Comparison of ENCODE assay signal across 8 mouse cellular contexts in genomic region chr11:70234037-70234436, GRCm38 (mm10). TPM values are rescaled to one million over a fixed set of nuclear protein-coding genes. Genes with fewer than 3 reads are reported as not detected.
A peak's percentile ranks its signal among the peaks of the same experiment; 100 is the strongest.
DNase-seq lines count a peak whose midpoint lies in the region; ATAC-seq lines count a peak whose summit lies in the region.

No protein-coding gene starts in this region.

- 60% methylated on average over 5 of the region's 5 CpGs for WGBS in hindbrain, embryonic 11.5 days

- intact Hi-C loops in heart, postnatal 25 days (cut with DNase I): no loop called here

- peaks cover 75% of the 10 kb centered on the region for H3K4me1 ChIP-seq in megakaryocyte, embryonic 14.5 days
- peaks cover 12% of the 10 kb centered on the region for H3K4me1 ChIP-seq in hindbrain, embryonic 11.5 days (replicated peaks; ENCODE audit: control insufficient read depth, insufficient read depth, low read length)

- H3K27me3 ChIP-seq in megakaryocyte, embryonic 14.5 days (replicated peaks): peaks cover 13% of the 10 kb centered on the region
- H3K27me3 ChIP-seq in hindbrain, embryonic 11.5 days (ENCODE audit: control insufficient read depth, insufficient read depth, low read length): peaks cover 13% of the 10 kb centered on the region

- peak overlapping the region; percentile 38 for H3K4me3 ChIP-seq in megakaryocyte, embryonic 14.5 days (replicated peaks)
- no peak overlapping the region for H3K4me3 ChIP-seq in hindbrain, embryonic 11.5 days (ENCODE audit: low read depth, low read length)

- ATAC-seq in cerebellum, adult (ENCODE audit: insufficient number of reproducible peaks, low FRiP score, low TSS enrichment): no peak
- ATAC-seq in megakaryocyte, adult 5-6 weeks (ENCODE audit: poor library complexity, severe bottlenecking): no peak
- ATAC-seq in hindbrain, embryonic 11.5 days (ENCODE audit: low FRiP score): no peak

- no peak overlapping the region for H3K9ac ChIP-seq in hindbrain, embryonic 11.5 days (ENCODE audit: low read depth, low read length)

- peaks cover 42% of the 10 kb centered on the region for H3K36me3 ChIP-seq in megakaryocyte, embryonic 14.5 days (replicated peaks; ENCODE audit: low read length)
- no peaks in the 10 kb centered on the region for H3K36me3 ChIP-seq in hindbrain, embryonic 11.5 days (ENCODE audit: control insufficient read depth, insufficient read depth, low read length)

- no peak overlapping the region for H3K27ac ChIP-seq in hindbrain, embryonic 11.5 days (ENCODE audit: low read depth, low read length)

- peak; percentile 21 to 36 for DNase-seq in cerebellum, adult 18-20 months
- DNase-seq in heart, postnatal 25 days (ENCODE audit: low spot score): peak; percentile 42
- DNase-seq in skeletal muscle tissue, adult 2 months (ENCODE audit: low read depth, low spot score): peak; percentile 64
- no peak for DNase-seq in hindbrain, embryonic 11.5 days (ENCODE audit: low spot score)
- no peak for DNase-seq in natural killer cell, adult 2 months (ENCODE audit: low spot score in 2 of 2)

- no peaks in the 10 kb centered on the region for H3K9me3 ChIP-seq in megakaryocyte, embryonic 14.5 days
- no peaks in the 10 kb centered on the region for H3K9me3 ChIP-seq in hindbrain, embryonic 11.5 days (ENCODE audit: control insufficient read depth, low read length)

- no peak overlapping the region for H3K4me2 ChIP-seq in hindbrain, embryonic 11.5 days (replicated peaks; ENCODE audit: low read depth, low read length)

RNA-seq across cellular contexts. Expression of gene 0610010K14Rik, which starts 3.7 kb away (rescaled TPM):
- polyA plus RNA-seq in megakaryocyte, embryonic 14.5 days (2012; ENCODE audit: insufficient read depth, low replicate concordance): 169 and 210 TPM in 2 replicates
- total RNA-seq in megakaryocyte, adult 5-6 weeks (2015): 74.4 and 77.6 TPM in 2 replicates
- total RNA-seq in megakaryocyte, adult 5-6 weeks (2017): 25.6 and 31.5 TPM in 2 replicates
- 10 to 100 TPM; 31.4 to 36.7 TPM for total RNA-seq in heart, postnatal 25 days (2021)
- 229 and 230 TPM in 2 replicates for polyA plus RNA-seq in hindbrain, embryonic 11.5 days (2014; fragmentation: Nextera tagmentation; extraction: Ambion mirVana)

RNA-seq across cellular contexts. Expression of gene Bcl6b, which starts 4.4 kb away (rescaled TPM):
- polyA plus RNA-seq in megakaryocyte, embryonic 14.5 days (2012; ENCODE audit: insufficient read depth, low replicate concordance): not detected in 2 replicates
- 0.04 and 0.27 TPM in 2 replicates for total RNA-seq in megakaryocyte, adult 5-6 weeks (2015)
- total RNA-seq in megakaryocyte, adult 5-6 weeks (2017): not detected in 2 replicates
- total RNA-seq in heart, postnatal 25 days (2021): 10 to 100 TPM; 20.0 to 22.3 TPM
- 5.0 and 5.9 TPM in 2 replicates for polyA plus RNA-seq in hindbrain, embryonic 11.5 days (2014; fragmentation: Nextera tagmentation; extraction: Ambion mirVana)

RNA-seq across cellular contexts. Expression of gene Gm21988, which starts 5.6 kb away (rescaled TPM):
- 25.7 and 41.9 TPM in 2 replicates for polyA plus RNA-seq in megakaryocyte, embryonic 14.5 days (2012; ENCODE audit: insufficient read depth, low replicate concordance)
- total RNA-seq in megakaryocyte, adult 5-6 weeks (2015): 4.0 and 5.2 TPM in 2 replicates
- total RNA-seq in megakaryocyte, adult 5-6 weeks (2017): 0.11 and 4.3 TPM in 2 replicates
- total RNA-seq in heart, postnatal 25 days (2021): 1 to 10 TPM; 2.1 to 2.3 TPM
- polyA plus RNA-seq in hindbrain, embryonic 11.5 days (2014; fragmentation: Nextera tagmentation; extraction: Ambion mirVana): 10.2 and 11.6 TPM in 2 replicates

RNA-seq across cellular contexts. Expression of gene Rnasek, which starts 5.6 kb away (rescaled TPM):
- 869 and 1,064 TPM in 2 replicates for polyA plus RNA-seq in megakaryocyte, embryonic 14.5 days (2012; ENCODE audit: insufficient read depth, low replicate concordance)
- 221 and 238 TPM in 2 replicates for total RNA-seq in megakaryocyte, adult 5-6 weeks (2015)
- total RNA-seq in megakaryocyte, adult 5-6 weeks (2017): 29.7 and 38.5 TPM in 2 replicates
- total RNA-seq in heart, postnatal 25 days (2021): 100 to 1,000 TPM in 1 of 2 experiments, 10 to 100 TPM in 1; 87.9 to 103 TPM
- polyA plus RNA-seq in hindbrain, embryonic 11.5 days (2014; fragmentation: Nextera tagmentation; extraction: Ambion mirVana): 146 and 147 TPM in 2 replicates

RNA-seq across cellular contexts. Expression of gene Slc16a13, which starts 13.2 kb away (rescaled TPM):
- 5.3 and 8.1 TPM in 2 replicates for polyA plus RNA-seq in megakaryocyte, embryonic 14.5 days (2012; ENCODE audit: insufficient read depth, low replicate concordance)
- total RNA-seq in megakaryocyte, adult 5-6 weeks (2015): 1.9 and 2.5 TPM in 2 replicates
- 2.3 and 7.7 TPM in 2 replicates for total RNA-seq in megakaryocyte, adult 5-6 weeks (2017)
- 1 to 10 TPM; 4.2 to 4.8 TPM for total RNA-seq in heart, postnatal 25 days (2021)
- 10.9 and 14.3 TPM in 2 replicates for polyA plus RNA-seq in hindbrain, embryonic 11.5 days (2014; fragmentation: Nextera tagmentation; extraction: Ambion mirVana)

Comparison
In these comparisons a context has a peak if more than half of its experiments do, and no peak if none do; other contexts are left out.
1. DNase-seq: peak in cerebellum, adult 18-20 months (2 of 2), heart, postnatal 25 days (single experiment) and skeletal muscle tissue, adult 2 months (single experiment); none in hindbrain, embryonic 11.5 days (single experiment) and natural killer cell, adult 2 months (0 of 2).
2. RNA of gene Bcl6b, which starts 4.4 kb away (total RNA-seq): 20.0 to 22.3 TPM in heart, postnatal 25 days; 0.04 to 0.27 TPM in megakaryocyte, adult 5-6 weeks; every median in the first group is over 10 times any median in the second.